Mouse (Mus musculus) kidney, embryonic 16.5 days (tissue): ENCODE data around the gene Cuzd1. TPM values are rescaled to one million over a fixed set of nuclear protein-coding genes. Genes with fewer than 3 reads are reported as not detected.

ENCODE experiments used
- ATAC-seq: fragments of 200-750 bp; cut with Nextera tagmentation; 2 replicates; pipeline ENCODE4 v1.8.0; 2017; ENCODE audit warnings: moderate TSS enrichment; ENCODE audit not compliant: low FRiP score, low TSS enrichment
- H3K27ac ChIP-seq: fragments of 300-500 bp; sonication (generic); 2 replicates; pipeline ENCODE4 v1.5.1; 2014; ENCODE audit warnings: low read length
- H3K27me3 ChIP-seq: fragments of 300-500 bp; sonication (generic); 2 replicates; pipeline ENCODE4 v1.6.1; 2014; ENCODE audit warnings: low read length, control low read depth, mixed read lengths; ENCODE audit not compliant: insufficient read depth
- H3K36me3 ChIP-seq: fragments of 300-500 bp; sonication (generic); 2 replicates; pipeline ENCODE4 v1.6.1; 2014; ENCODE audit warnings: low read length, control low read depth, mixed read lengths; ENCODE audit not compliant: insufficient read depth
- H3K4me1 ChIP-seq: fragments of 300-500 bp; sonication (generic); 2 replicates; pipeline ENCODE4 v1.6.1; 2014; ENCODE audit warnings: low read length, control low read depth, mixed read lengths; ENCODE audit not compliant: insufficient read depth
- H3K4me2 ChIP-seq: fragments of 300-500 bp; sonication (generic); replicated peaks from 2 replicates; pipeline ENCODE4 v1.6.1; 2014; ENCODE audit warnings: low read depth, low read length
- H3K4me3 ChIP-seq: fragments of 300-500 bp; sonication (generic); 2 replicates; pipeline ENCODE4 v1.5.1; 2014; ENCODE audit warnings: mild to moderate bottlenecking, low read length
- H3K9ac ChIP-seq: fragments of 300-500 bp; sonication (generic); replicated peaks from 2 replicates; pipeline ENCODE4 v1.6.1; 2014; ENCODE audit warnings: low read length
- H3K9me3 ChIP-seq: fragments of 300-500 bp; sonication (generic); 2 replicates; pipeline ENCODE4 v1.6.1; 2016; ENCODE audit warnings: low read length, control low read depth
- WGBS: fragments of 180-500 bp; shearing (Covaris S2); extraction: QIAGEN DNeasy Blood & Tissue Kit; methylation state at CpG from one replicate; pipeline ENCODE4 v1.1.7; 2014; 5-methylcytosine and 5-hydroxymethylcytosine counted together
- polyA plus RNA-seq: library from polyadenylated mRNA; unstranded; fragments of >200 nt; fragmentation: Nextera tagmentation; extraction: Ambion mirVana; gene quantifications from 2 replicates; pipeline ENCODE4 v1.2.1, GENCODE M21; 2015

The Cuzd1 gene
- polyA plus RNA-seq, 1 experiment from 2014 or later = not detected

DNA sequence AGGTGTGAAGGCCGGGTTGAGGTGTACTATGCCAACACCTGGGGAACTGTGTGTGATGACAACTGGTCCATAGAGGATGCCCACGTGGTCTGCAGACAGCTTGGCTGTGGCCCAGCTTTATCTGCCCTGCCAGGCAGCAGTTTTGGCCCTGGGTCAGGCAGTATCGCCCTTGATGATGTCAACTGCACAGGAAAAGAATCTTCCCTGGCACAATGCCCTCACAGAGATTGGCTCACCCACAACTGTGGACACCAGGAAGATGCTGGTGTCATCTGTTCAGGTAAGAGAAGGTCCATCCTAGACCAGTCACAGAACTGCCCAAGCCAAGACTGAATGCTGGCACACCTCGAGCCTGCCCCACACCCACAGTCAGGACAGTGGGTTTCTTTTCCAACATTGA lies 56.2 kb downstream of the Cuzd1 start:
- no peak for ATAC-seq
- Histone ChIP-seq H3K27ac (no peak overlapping the region), H3K27me3 (no peaks in the 10 kb centered on the region), H3K9me3 (no peaks in the 10 kb centered on the region), H3K36me3 (no peaks in the 10 kb centered on the region), H3K9ac (no peak overlapping the region), H3K4me1 (no peaks in the 10 kb centered on the region), H3K4me3 (no peak overlapping the region), H3K4me2 (no peak overlapping the region)
- WGBS = 74% methylated on average over 4 of the region's 4 CpGs

DNA sequence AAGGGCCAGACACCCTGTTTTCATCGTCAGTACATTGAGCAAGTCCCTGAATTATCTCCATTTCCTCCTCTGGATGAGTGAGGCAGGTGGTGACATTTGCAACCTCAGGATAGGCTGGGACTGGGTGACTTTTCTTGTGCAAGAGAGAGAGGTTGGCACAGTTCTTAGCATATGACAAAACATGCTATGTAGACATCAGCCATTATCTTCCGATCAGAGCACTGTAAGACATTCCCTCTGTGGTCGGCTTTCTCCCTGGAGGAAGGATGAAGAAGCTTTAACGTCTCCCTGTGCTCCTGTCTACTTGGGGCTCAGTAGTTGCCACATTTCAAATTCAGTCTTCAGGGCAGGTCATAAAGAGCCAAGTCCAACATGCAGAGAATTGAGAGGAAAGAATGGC lies 57.8 kb downstream of the Cuzd1 start:
- Histone ChIP-seq H3K4me1 (no peaks in the 10 kb centered on the region), H3K9ac (no peak overlapping the region), H3K36me3 (no peaks in the 10 kb centered on the region), H3K4me2 (no peak overlapping the region), H3K9me3 (no peaks in the 10 kb centered on the region), H3K27me3 (no peaks in the 10 kb centered on the region), H3K4me3 (no peak overlapping the region), H3K27ac (no peak overlapping the region)
- 87% methylated on average over 4 of the region's 4 CpGs for WGBS
- ATAC-seq = no peak

DNA sequence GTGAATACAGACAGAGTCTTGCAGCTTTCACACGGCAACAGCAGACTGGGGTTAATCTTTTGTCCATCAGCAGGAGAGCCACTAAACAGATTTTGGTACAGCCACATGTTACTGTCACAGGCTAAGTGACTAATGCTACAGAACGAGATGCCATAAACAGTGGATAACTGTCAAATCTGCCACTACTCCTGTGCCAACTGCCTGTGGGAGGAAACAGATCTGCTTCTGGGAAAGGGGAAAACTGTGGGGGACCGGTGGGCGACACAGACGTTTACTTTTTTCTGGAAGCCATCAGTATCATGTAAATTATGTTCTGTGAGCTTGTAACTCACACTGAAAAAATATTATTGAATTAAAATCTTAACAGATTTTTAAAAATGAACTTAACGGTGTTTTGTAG lies 61.1 kb downstream of the Cuzd1 start:
- no peaks in the 10 kb centered on the region for H3K9me3 ChIP-seq
- no peak overlapping the region for H3K4me2 ChIP-seq
- no peak overlapping the region for H3K27ac ChIP-seq
- no peaks in the 10 kb centered on the region for H3K36me3 ChIP-seq
- no peaks in the 10 kb centered on the region for H3K27me3 ChIP-seq
- 37% methylated on average over 6 of the region's 6 CpGs for WGBS
- H3K4me3 ChIP-seq = no peak overlapping the region
- no peak for ATAC-seq
- H3K9ac ChIP-seq = no peak overlapping the region
- no peaks in the 10 kb centered on the region for H3K4me1 ChIP-seq

Other genes with a start within 250 kb of the Cuzd1 start
- gene 4933402N03Rik, start 176.0 kb downstream of the Cuzd1 start, polyA plus RNA-seq = not detected in 2 replicates
- not detected in 2 replicates for gene 5430419D17Rik, start 147.9 kb downstream of the Cuzd1 start, polyA plus RNA-seq
- not detected in 2 replicates for gene Fam24b, start 7.2 kb upstream of the Cuzd1 start, polyA plus RNA-seq
- gene Fam24a, start 11.6 kb upstream of the Cuzd1 start, polyA plus RNA-seq = not detected in 2 replicates
- gene 2310057M21Rik, start 40.5 kb upstream of the Cuzd1 start, polyA plus RNA-seq = 20.4 and 22.0 TPM in 2 replicates
- 65.1 and 66.1 TPM in 2 replicates for gene Pstk, start 48.8 kb upstream of the Cuzd1 start, polyA plus RNA-seq
- gene Ikzf5, start 88.2 kb upstream of the Cuzd1 start, polyA plus RNA-seq = 13.9 and 15.8 TPM in 2 replicates
- gene Acadsb, start 88.3 kb upstream of the Cuzd1 start, polyA plus RNA-seq = 110 and 115 TPM in 2 replicates
- gene Hmx3, start 220.6 kb upstream of the Cuzd1 start, polyA plus RNA-seq = not detected in 2 replicates
- gene Hmx2, start 226.5 kb upstream of the Cuzd1 start, polyA plus RNA-seq = 0.46 and 0.66 TPM in 2 replicates
- gene Bub3, start 237.9 kb upstream of the Cuzd1 start, polyA plus RNA-seq = 234 and 249 TPM in 2 replicates